Mouse (Mus musculus): ENCODE data around the gene Atp6v0a1.
"Not testable (repeated sequence)": the region's sequence is repeated elsewhere in the genome, so short reads cannot be mapped to it uniquely, and the experiment has no call there.

Atp6v0a1 gene

DNA sequence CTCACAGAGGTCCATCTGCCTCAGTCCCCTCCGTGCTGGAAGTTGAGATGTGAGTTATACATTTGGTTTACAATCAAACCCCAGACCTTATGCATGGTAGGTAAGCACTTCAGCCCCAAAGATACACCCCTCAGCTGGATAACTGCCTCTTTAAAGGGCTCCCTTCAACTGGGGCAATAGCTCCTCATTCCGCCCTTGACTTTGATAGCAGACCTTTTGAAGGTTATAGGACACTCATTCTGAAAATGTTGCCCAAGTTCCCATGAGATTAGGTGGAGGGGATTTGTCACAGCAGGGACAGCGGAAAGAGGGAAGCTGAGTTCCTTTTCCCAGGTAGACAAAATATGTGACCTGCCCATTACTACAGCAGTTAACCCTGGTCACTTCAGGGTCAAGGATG, 28.0 kb upstream of the Atp6v0a1 start:
- no peak for DNase-seq (ENCODE audit: low spot score)

DNA sequence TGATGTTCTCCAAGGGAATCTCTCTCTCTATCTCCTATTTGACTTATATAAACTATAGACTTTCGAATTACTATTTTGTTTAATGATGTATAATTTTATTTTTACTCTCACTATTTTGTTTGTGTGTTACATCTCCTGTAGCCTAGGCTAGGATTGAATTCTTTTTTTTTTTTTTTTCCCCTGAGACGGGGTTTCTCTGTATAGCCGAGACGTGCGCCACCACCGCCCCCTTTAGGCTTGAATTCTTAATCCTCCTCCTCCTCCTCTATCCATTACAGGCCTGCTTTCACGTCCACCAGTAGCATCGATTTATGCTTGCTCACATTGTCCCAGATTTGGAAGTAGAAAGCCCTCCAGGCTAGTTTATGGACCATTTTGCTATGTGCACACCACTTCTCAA, 27.2 kb upstream of the Atp6v0a1 start:
- no peak for DNase-seq (ENCODE audit: low spot score)

DNA sequence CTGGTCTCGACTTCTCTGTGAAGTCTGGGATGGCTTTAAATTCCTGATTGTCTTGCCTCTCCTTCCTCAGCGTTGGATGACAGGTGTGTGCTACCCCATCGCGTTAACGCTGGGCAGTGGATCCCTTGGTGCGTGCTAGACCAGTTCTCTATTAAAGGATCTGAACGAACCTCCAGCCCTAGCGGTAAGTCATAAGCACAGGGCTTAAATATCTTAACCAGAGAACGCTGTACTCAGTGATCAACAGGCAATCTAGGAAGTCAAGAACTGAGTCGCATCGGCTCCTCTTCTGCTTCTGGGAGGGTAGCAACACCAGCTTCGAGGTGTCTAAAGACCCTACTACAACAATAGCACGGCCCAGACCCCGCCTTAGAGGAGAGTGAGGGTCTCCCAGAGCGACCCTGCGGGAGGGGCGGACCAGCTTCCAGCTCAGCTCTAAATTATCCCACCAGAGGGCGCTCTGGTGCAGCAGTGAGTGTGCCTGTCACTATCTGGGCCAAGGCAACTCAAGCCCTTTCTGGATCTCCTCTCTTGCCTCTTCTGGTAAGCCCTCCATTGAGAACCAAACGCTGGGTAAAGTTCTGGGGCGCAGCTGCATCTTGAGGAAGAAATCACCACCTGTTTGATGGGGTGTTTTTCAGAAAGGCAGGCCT, 26.0 kb upstream of the Atp6v0a1 start:
- DNase-seq (ENCODE audit: low spot score) = peak; percentile 58

DNA sequence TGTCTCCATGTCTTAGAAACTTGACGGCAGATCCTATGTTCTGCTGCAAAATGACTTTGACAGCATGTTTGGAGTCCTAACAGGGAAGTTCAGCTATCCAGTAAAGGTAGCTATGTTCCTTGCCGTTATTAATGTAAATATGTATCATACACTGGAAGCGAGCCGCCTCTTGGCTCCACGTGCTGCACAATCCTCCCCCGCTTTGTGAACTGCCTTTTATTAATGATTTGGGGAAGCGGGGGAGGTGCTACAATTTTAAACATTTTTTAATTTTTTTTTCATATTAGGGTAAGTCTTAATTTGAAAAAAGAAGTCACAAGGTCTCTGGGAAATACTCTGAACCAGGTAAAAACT, 25.5 kb upstream of the Atp6v0a1 start:
- no peak for DNase-seq (ENCODE audit: low spot score)

DNA sequence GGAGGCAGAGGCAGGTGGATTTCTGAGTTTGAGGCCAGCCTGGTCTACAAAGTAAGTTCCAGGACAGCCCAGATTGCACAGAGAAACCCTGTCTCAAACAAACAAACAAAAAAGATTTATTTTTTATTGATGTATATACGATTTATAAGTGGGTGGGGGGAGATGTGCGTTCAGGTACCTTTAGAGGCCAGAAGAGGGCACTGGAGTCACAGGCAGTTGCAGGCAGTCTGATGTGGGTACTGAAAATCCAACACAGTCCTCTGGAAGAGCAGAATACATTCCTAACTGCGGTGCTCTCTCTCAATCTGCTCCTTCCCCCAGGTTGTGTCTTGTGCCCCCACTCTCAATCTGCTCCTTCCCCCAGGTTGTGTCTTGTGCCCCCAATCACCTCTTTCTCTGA, 23.6 kb upstream of the Atp6v0a1 start:
- DNase-seq (ENCODE audit: low spot score) = no peak

DNA sequence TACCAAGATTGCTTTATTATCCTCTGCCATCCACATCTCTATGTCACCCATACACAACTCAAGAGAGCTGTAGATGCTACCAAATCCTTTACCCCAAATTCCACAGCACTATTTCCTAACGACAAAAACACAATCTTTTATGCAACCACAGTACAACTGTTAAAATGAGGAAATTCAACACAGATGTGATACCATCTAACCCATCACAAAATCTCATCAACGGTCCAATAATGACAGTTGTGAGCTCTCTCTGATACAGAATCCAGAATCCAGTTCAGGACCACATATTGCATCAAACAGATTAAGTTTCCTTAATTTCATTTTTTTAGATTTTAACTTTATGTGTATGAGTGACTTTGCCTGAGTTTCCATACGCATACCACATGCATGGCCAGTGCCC, 20.6 kb upstream of the Atp6v0a1 start:
- no peak for DNase-seq (ENCODE audit: low spot score)

DNA sequence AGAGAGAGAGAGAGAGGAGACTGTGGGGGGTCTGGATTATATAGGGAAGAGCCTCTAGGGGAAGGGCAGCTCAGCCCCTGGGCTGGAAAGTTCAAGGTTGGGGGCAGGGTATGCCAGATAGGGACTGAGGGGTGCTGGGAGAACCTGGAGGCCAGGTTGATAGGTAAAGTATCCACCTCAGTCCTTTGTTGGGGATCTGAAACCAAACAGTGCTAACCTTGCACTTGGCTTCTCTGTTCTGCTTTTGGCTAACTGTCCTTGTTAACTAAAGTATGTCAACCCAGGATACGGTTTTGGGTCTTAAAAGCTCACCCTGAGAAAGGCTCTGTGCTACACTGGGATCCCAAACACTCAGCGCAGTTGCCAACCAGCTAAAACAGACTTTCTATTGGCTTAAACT, 19.6 kb upstream of the Atp6v0a1 start:
- DNase-seq (ENCODE audit: low spot score) = no peak

DNA sequence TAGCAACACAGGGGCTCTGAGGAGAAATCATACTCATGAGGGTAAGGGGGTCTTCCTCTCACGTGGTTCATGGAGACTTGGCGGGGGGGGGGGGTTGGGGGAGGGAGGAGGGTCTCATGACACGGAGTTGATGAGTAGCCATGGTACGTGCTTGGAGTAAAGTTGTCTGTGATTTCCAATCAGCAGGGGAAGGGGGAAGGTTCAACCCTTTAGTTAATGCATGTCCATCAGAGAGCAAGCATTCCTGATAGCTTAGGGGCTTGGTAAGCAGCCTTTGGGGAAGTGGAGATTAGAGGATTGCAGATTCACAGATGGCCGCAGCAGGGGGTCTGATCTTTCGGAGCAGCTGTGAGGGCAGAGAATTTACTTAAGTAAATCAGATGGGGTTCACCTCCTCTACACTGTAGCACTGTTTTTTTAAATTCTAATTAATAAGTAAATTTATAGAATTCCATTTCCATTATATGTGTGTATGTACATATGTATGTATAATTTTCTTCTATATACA, 18.2 kb upstream of the Atp6v0a1 start:
- DNase-seq (ENCODE audit: low spot score) = no peak

DNA sequence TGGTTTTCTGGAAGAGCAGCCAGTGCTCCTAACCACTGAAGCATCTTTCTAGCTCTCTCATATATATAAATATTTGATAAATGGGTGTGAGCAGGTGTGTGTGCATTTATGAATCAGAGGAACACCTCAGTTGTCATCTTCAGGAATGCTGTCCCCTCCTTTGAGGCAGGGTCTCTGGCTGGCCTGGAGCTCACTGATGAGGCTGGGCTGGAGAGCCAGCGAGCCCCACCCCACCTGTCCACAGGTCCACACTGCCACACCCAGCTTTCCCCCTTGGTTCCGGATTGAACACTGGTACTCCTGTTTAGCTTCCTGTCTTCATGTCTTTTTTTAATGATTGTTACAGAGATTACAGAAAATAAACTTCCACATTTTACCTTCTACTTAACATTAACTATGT, 15.8 kb upstream of the Atp6v0a1 start:
- DNase-seq (ENCODE audit: low spot score) = no peak

DNA sequence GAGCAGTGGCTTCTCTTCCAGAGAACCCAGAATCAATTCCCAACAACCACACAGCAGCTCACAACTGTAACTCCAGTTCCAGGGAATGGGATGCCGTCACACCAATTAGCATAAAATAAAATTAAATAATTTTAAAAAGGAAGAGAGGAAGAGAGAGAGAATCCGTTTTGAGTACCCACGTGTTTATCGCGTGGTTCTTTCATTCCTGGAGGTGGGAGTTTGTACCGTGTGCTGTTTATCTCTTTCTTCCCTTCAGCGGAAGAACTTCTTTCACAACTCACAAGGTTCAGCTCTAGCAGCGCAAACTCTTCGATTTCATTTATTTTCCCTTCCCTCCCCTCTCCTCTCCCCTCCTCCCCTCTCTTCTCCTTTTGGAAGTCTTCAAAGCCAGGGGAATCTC, 15.0 kb upstream of the Atp6v0a1 start:
- DNase-seq (ENCODE audit: low spot score) = no peak

DNA sequence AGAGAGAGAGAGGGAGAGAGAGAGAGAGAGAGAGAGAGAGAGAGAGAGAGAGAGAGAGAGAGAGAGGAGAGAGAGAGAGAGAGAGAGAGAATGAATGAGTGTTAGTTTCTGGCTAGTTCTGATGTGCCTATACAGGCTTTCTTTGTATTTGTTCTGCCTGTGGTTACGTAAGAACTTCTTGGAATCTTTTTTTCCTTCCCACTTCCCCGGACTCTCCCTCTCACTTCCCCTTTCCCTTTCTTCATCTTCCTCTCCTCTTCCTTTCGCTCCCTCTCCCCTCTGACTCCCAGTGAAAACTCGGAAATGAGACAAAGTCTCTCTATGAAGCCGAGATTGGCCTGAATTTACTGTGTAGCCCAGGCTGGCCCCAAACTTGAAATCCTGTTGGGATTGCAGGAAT, 14.6 kb upstream of the Atp6v0a1 start:
- no peak for DNase-seq (ENCODE audit: low spot score)

DNA sequence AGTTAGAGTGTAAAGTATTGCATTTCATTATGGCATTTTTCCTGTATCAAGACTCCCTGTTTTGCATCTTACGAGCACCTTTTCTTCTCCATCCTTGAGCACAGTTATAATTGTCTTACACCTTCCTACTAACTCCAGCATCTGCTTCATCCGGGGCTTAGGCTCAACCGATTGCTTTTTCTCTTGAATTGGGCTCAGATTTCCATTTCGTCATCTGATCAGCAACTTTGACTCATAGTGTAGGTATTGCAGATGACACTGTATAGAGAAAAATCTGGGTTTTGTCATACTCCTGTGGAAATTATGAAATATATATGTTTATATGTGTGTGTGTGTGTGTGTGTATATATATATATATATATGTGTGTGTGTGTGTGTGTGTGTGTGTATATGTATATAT, 12.8 kb upstream of the Atp6v0a1 start:
- no peak for DNase-seq (ENCODE audit: low spot score)

DNA sequence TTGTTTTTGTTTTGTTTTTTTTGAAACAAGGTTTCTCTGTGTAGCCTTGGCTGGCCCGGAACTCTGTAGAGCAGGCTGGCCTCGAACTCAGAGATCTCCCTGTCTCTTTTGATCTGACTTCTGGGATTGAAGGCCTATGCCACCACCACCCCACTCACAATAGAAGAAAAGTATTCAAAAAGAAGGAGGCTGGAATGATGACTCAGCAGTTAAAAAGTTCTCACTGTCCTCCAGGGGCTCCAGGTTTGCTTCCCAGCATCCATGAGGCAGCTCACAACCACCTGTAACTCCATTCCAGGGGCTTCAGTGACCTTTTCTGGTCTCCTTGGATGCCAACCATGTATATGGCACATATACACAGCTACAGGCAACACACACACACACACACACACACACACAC, 10.4 kb upstream of the Atp6v0a1 start:
- no peak for DNase-seq (ENCODE audit: low spot score)

DNA sequence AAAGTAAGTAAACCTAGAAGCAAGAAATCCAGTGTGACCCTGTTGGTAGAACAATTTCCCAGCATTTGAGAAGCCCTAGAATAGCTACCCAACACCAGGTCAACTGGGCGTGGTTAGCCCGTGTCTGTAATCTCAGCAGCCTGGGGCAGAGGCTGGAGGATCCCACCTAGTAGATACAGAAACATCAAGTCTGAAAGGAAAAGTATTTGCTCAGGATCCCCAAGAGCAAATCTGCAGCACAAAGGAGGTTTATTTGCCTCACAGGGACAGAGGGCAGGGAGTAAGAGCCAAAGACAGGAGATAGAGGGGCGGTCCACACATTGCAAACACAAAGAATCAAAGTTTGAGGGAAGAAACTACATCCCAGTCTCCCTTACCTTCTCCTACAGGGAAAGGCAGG, 10.0 kb upstream of the Atp6v0a1 start:
- DNase-seq (ENCODE audit: low spot score) = no peak

DNA sequence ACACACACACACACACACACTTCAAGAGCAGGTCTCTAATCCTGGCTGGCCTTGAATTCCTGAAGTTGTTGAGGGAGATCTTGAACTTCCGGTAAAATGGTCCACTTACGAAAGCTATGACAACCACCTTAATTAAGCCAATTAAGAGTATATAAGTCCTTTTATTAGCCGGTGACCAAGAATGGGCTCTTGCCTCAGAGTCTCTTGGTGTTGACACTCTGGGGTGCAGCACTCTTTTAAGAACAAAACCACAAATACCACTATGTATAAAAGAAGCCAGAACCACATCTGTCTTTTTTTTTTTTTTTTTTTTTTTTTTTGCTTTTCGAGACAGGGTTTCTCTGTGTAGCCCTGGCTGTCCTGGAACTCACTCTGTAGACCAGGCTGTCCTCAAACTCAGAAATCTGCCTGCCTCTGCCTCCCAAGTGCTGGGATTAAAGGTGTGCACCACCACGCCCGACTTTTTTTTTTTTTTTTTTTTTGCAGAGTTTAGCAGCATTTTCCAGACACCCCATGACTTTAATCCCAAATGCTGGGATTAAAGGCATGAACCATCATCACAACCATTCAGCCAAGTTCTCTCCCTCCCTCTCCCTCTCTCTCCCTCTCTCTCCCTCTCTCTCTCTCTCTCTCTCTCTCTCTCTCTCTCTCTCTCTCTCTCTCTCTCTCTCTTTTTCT, 7.2 kb upstream of the Atp6v0a1 start:
- not testable (repeated sequence) for DNase-seq (ENCODE audit: low spot score)

DNA sequence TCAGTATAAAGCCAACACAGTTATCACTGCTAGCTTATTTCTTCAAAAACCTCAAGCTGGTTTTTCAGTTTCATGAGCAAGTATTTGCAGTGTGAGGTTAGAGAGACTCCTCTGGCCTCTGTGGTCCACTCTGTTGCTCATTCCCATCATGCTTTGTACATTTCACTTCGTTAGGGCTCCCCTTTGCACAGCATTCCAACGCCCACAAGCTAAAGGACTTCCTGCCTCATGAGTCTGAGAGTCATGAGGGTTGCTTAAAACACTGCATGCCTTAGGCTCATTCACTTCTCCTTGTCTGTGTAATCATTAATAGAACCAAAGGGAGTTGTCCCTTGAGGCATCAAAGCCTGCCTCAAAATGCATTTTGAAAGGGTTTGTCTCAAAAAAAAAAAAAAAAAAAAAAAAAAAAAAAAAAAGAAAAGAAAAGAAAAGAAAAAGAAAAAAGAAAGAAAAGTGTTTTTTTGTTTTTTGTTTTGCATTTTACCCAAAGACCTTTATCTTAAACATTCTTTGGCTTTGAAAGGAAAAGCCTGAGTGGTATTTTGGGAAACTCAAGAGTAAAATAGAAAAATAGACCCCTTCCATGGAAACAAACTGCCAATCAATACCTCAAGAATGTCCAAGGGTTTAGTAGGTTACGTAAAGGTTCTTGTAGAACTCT, 6.1 kb upstream of the Atp6v0a1 start:
- no peak for DNase-seq (ENCODE audit: low spot score)

DNA sequence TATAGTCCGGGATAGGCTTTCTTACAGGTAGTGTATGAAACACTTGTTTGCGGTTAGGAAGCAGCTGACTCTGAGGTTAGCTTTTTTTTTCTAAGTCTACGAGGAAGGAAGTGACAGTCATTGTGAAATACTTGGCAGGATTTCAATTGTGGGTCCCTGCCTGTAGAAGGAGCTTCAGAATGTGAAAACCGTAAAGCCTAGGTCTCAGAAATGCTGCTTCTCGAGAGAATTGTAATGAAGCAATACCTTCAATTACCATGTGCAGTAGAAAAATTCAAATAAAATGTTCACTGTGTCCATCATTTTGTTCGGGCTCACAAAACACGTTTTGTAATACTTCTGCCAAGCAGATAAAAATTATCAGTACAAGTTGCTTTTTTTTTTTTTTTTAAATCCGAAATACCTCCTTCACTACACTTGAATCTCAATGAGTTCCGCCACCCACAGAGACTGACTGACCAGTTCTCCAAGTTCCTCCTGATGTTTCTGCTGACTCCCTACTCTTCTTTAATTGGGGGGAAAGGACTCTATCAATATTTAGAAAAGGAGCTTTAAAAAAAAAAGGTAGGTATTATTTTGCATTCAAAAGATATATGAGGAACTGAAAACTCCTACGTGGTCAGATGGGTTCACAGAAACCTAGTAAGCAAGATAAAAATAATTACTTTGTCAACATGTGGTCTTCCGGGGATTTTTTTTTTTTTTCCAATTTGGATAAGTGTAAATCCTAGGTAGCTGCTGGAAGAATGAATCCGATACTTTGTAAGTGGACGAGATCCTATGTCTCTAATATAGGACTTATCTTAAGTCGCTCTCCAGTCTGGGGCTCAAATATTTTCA, 826 bp upstream of the Atp6v0a1 start:
- DNase-seq (ENCODE audit: low spot score) = no peak

DNA sequence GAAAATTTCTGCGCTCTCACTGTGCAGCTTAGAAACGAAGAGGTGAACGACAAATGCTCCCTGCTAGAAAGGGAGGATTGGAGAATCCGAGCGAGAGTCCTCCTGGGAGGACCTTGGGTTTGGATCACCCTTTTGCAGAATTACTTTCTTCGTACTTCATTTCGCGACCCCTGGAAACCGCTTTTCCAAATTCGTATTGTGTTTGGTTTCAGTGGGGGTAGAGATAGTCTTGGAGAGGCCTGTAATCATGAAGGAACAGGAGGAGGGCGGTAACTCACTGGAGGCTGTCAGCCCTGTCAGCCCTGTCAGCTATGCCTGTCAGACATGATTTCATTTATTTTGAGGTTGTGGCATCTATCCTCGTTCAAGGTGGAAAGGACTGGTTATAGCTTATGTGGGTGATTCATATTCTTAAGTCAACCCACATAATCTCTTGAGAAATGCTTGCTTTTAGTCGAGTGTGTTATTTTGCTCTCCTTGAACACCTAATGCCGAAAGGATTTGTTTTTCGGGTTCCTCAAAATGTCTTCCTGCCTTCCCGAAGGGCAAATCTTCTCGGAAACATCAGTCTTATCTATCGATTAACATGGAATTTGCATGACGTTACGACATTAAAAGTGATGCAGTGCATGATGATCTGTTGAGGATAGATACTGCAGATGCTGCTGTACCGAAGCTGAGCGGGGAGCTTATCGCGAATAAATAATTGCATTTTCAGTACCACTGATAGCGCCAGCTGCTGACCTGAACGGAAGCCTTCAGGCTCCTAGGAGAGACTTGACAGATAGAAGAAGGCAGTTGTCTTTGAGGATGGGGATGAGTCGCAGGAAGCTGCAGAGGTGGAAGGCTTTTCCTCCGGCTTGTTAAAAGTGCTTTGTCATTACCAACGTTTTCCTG, 884 bp downstream of the Atp6v0a1 start:
- DNase-seq (ENCODE audit: low spot score) = no peak

DNA sequence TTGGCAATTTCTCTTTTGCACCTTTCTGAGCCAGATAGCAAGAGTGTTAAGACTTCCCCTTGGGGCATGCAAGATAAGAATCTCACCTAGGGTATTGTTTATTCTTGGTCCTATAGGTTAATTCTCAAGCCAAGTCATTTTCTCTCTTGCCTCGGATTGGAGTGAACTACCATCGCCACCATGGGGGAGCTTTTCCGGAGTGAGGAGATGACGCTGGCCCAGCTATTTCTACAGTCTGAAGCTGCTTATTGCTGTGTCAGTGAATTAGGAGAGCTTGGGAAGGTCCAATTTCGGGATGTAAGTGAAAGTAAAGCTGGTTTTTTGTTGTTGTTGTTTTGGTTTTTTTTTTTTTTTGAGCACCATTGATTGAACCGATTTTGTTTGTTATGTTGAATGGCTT, 2.4 kb downstream of the Atp6v0a1 start:
- no peak for DNase-seq (ENCODE audit: low spot score)

DNA sequence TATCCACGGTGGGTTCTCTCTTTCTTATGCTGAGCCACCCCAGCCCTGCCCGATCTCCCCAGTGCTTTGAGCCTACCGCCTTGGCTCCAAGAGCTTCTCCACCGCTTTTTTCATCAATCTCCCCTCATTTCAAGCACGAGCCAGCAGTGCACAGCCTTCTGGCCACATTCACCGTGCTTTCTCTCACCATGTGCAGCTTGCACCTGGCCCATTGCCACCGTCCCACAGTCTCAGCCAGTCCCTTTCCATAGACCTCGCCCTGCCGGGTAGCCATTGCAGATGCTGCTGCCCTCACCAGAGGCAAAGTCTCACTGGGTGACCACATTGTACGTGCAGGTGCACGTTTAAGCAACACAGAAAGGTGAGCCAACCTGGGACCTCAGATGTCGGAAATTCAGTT, 14.1 kb downstream of the Atp6v0a1 start:
- DNase-seq (ENCODE audit: low spot score) = no peak

DNA sequence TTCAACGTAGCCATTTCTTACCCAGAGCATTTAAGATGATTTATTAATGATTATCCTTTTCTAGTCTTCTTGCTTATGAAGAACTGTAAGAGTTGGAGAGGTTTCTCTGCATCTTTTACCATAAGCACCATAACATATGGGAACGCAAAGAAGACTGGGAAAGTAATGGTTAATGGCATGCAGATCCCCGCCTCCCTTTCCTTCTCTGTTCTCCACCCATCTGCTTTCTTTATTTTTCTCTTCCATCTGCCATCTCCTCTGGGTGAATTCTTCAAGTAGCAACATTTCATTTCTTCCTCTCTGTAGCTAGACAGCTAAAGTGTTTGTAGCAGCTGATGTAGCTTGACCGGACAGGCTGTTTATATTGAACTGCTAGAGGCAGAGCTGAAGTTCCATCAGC, 14.7 kb downstream of the Atp6v0a1 start:
- DNase-seq (ENCODE audit: low spot score) = no peak

DNA sequence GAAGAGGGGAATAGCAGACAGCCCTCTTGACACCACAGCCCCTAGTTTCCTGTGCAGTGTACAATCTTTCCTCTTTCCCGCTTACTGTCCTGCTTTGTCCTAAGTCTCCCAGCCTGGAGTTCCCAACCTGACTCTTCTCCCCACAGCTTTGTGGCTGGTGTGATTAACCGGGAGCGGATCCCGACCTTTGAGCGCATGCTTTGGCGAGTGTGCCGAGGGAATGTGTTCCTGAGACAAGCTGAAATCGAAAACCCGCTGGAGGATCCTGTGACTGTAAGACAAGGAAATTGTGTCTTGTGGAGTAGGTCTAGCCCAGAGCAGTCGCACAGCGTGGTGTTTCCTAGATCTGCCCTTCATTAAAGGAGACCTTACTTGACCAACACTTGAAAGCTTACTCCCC, 17.9 kb downstream of the Atp6v0a1 start:
- no peak for DNase-seq (ENCODE audit: low spot score)
